Mouse (Mus musculus) adrenal gland, adult 18-20 months (tissue): ENCODE results near the gene Snx8. TPM values are rescaled to one million over a fixed set of nuclear protein-coding genes. Genes with fewer than 3 reads are reported as not detected.

Source experiments
- DNase-seq, 2 experiments: peaks; one replicate each; pipeline ENCODE4 v3.0.0; 2021 to 2022; ENCODE audit warnings: low spot score in 2 of 2
- long read RNA-seq, 2 experiments: library from polyadenylated mRNA; stranded (forward); transcript quantifications; one replicate each; pipeline ENCODE4 v2.0.0; 2021
- total RNA-seq, 2 experiments: library from RNA; stranded (reverse); gene quantifications; 1 replicate in 1 of 2; 2 replicates in 1 of 2; pipeline ENCODE4 v1.2.3; 2021

Snx8 gene
- total RNA-seq, result 10 to 100 TPM; 13.8 to 13.9 TPM
- long read RNA-seq, experiment 1, transcript Snx8-201 (11 exons, 2,627 nt), result major isoform, 29 of 35 reads
- long read RNA-seq, experiment 1, partial matches to known transcripts, result 0 of 35 reads
- long read RNA-seq, experiment 1, other reads (novel, unspliced or antisense), result 5 of 35 reads
- long read RNA-seq, experiment 2, transcript Snx8-201 (11 exons, 2,627 nt), result major isoform, 40 of 51 reads
- long read RNA-seq, experiment 2, partial matches to known transcripts, result 7 of 51 reads
- long read RNA-seq, experiment 2, other reads (novel, unspliced or antisense), result 1 of 51 reads

GRCm38 (mm10) chr5:140388588-140389576 lies at the start of gene Snx8:
Gene Snx8, minus strand, starts transcription at chr5:140389262.
- peak; percentile 99 for DNase-seq

GRCm38 (mm10) chr5:140425016-140425783 lies 36.1 kb upstream of the Snx8 start:
- DNase-seq, result no peak

- no peak for DNase-seq
Measured at GRCm38 (mm10) chr5:140420616-140421015, 31.6 kb upstream of the Snx8 start.

- DNase-seq, result no peak
Measured at GRCm38 (mm10) chr5:140419442-140420080, 30.5 kb upstream of the Snx8 start.

GRCm38 (mm10) chr5:140418489-140419441 lies 29.7 kb upstream of the Snx8 start, which contains the start of gene Eif3b:
Gene Eif3b, plus strand, starts transcription at chr5:140419328.
- DNase-seq, result peak; percentile 84 to 89

- DNase-seq, result no peak
Measured at GRCm38 (mm10) chr5:140418106-140418488, 29.0 kb upstream of the Snx8 start.

GRCm38 (mm10) chr5:140414647-140415046 lies 25.6 kb upstream of the Snx8 start:
- no peak for DNase-seq

GRCm38 (mm10) chr5:140411339-140411738 lies 22.3 kb upstream of the Snx8 start:
- peak; percentile 56 to 67 for DNase-seq

- DNase-seq, result no peak
Measured at GRCm38 (mm10) chr5:140408801-140409200, 19.7 kb upstream of the Snx8 start.

- no peak for DNase-seq
Measured at GRCm38 (mm10) chr5:140406666-140407065, 17.6 kb upstream of the Snx8 start.

- DNase-seq, result no peak
Measured at GRCm38 (mm10) chr5:140405126-140405525, 16.1 kb upstream of the Snx8 start.

GRCm38 (mm10) chr5:140402640-140403270 lies 13.7 kb upstream of the Snx8 start:
- no peak for DNase-seq

- DNase-seq, result peak; percentile 41 to 42
Measured at GRCm38 (mm10) chr5:140396166-140396940, 7.3 kb upstream of the Snx8 start.

GRCm38 (mm10) chr5:140392701-140393100 lies 3.6 kb upstream of the Snx8 start:
- no peak for DNase-seq

- no peak for DNase-seq
Measured at GRCm38 (mm10) chr5:140391981-140392380, 2.9 kb upstream of the Snx8 start.

- no peak for DNase-seq
Measured at GRCm38 (mm10) chr5:140391435-140391834, 2.4 kb upstream of the Snx8 start.

- DNase-seq, result no peak
Measured at GRCm38 (mm10) chr5:140389647-140390046, 585 bp upstream of the Snx8 start.

GRCm38 (mm10) chr5:140387816-140388510 lies 1.1 kb downstream of the Snx8 start:
- DNase-seq, result no peak
